Mouse (Mus musculus): Measurements from ENCODE around the gene Mccc1. TPM values are rescaled to one million over a fixed set of nuclear protein-coding genes. Genes with fewer than 3 reads are reported as not detected.

Mccc1 gene
- polyA plus RNA-seq, 1 experiment from 2014 or later = 26.3 TPM

Other genes starting within 250 kb of the Mccc1 start
- gene Atp11b, start 246.6 kb downstream of the Mccc1 start, polyA plus RNA-seq (2015; fragmentation: Nextera tagmentation; extraction: Ambion mirVana) = 34.5 and 42.7 TPM in 2 replicates
- gene Dcun1d1, start 63.2 kb downstream of the Mccc1 start, polyA plus RNA-seq (2015; fragmentation: Nextera tagmentation; extraction: Ambion mirVana) = 88.7 and 97.4 TPM in 2 replicates
- gene Ccdc144b, start 52.9 kb upstream of the Mccc1 start, polyA plus RNA-seq (2015; fragmentation: Nextera tagmentation; extraction: Ambion mirVana) = not detected in 2 replicates
- 96.1 and 101 TPM in 2 replicates for gene Acad9, start 65.3 kb upstream of the Mccc1 start, polyA plus RNA-seq (2015; fragmentation: Nextera tagmentation; extraction: Ambion mirVana)
- 14.9 and 15.7 TPM in 2 replicates for gene D3Ertd254e, start 150.3 kb upstream of the Mccc1 start, polyA plus RNA-seq (2015; fragmentation: Nextera tagmentation; extraction: Ambion mirVana)
- gene Qrfpr, start 221.6 kb upstream of the Mccc1 start, polyA plus RNA-seq (2015; fragmentation: Nextera tagmentation; extraction: Ambion mirVana) = 1.9 and 2.2 TPM in 2 replicates